Mouse (Mus musculus): Measurements from ENCODE around the gene Asic2.

DNA sequence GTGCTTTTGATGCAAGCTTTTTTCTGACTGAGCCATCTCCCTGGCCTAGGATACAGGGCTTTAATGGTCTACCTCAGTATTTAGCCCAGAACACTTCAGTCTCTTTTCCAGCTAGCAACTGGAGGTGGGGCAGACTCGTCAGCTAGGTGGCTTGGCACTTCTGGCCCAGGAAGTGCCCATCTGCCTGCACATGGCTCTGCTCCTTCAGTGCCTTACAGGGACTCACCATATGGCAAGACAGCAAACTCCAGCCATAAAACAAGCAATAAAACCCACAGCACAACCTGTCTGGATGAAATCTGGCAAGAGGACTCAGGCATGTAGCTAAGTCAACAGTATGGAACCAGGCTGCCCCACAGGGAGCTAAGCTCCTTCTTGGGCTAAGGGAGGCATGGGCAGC lies 165.6 kb downstream of the Asic2 start:
- no peak for TF ChIP-seq CTCF (IDR thresholded peaks at IDR 0.05; ENCODE audit: low read depth)
- TF ChIP-seq EP300 (optimal IDR thresholded peaks at IDR 0.05), result no peak

Measured in stomach, postnatal 0 days (tissue).